Mouse (Mus musculus) embryonic facial prominence, embryonic 15.5 days (tissue): Measurements from ENCODE around the gene Rhbdd2. TPM values are rescaled to one million over a fixed set of nuclear protein-coding genes. Genes with fewer than 3 reads are reported as not detected.
A peak's percentile ranks its signal among the peaks of the same experiment; 100 is the strongest.

Experiments used
- ATAC-seq: fragments of 200-750 bp; cut with Nextera tagmentation; 2 replicates; pipeline ENCODE4 v1.8.0; 2017; ENCODE audit warnings: low read depth, moderate TSS enrichment; ENCODE audit not compliant: insufficient number of reproducible peaks, low FRiP score, low TSS enrichment
- H3K27ac ChIP-seq: fragments of 300-500 bp; sonication (generic); replicated peaks from 2 replicates; pipeline ENCODE4 v1.5.1; 2015; ENCODE audit warnings: mild to moderate bottlenecking, inconsistent platforms
- H3K27me3 ChIP-seq: fragments of 300-500 bp; sonication (generic); 2 replicates; pipeline ENCODE4 v1.6.1; 2015; ENCODE audit warnings: inconsistent platforms
- H3K36me3 ChIP-seq: fragments of 300-500 bp; sonication (generic); 2 replicates; pipeline ENCODE4 v1.6.1; 2015; ENCODE audit warnings: mild to moderate bottlenecking, inconsistent platforms
- H3K4me1 ChIP-seq: fragments of 300-500 bp; sonication (generic); 2 replicates; pipeline ENCODE4 v1.6.1; 2015; ENCODE audit warnings: inconsistent platforms
- H3K4me2 ChIP-seq: fragments of 300-500 bp; sonication (generic); replicated peaks from 2 replicates; pipeline ENCODE4 v1.6.1; 2015; ENCODE audit warnings: mild to moderate bottlenecking, inconsistent platforms
- H3K4me3 ChIP-seq: fragments of 300-500 bp; sonication (generic); replicated peaks from 2 replicates; pipeline ENCODE4 v1.5.1; 2015; ENCODE audit warnings: mild to moderate bottlenecking, inconsistent platforms
- H3K9ac ChIP-seq: fragments of 300-500 bp; sonication (generic); 2 replicates; pipeline ENCODE4 v1.6.1; 2015; ENCODE audit warnings: inconsistent platforms
- H3K9me3 ChIP-seq: fragments of 300-500 bp; sonication (generic); replicated peaks from 2 replicates; pipeline ENCODE4 v1.6.1; 2016; ENCODE audit warnings: inconsistent platforms
- WGBS: fragments of 180-500 bp; shearing (Covaris S2); methylation state at CpG from one replicate; pipeline ENCODE4 v1.1.7; 2015; 5-methylcytosine and 5-hydroxymethylcytosine counted together
- polyA plus RNA-seq: library from polyadenylated mRNA; unstranded; fragments of >200 nt; fragmentation: Nextera tagmentation; extraction: Ambion mirVana; gene quantifications from 2 replicates; pipeline ENCODE4 v1.2.1, GENCODE M21; 2015

The Rhbdd2 gene
- polyA plus RNA-seq, 1 experiment from 2014 or later, result 39.9 TPM

GRCm38 (mm10) chr5:135645330-135645729, 12.9 kb downstream of the Rhbdd2 start:
- H3K4me2 ChIP-seq, result no peak overlapping the region
- no peaks in the 10 kb centered on the region for H3K9me3 ChIP-seq
- no peak overlapping the region for H3K27ac ChIP-seq
- ATAC-seq, result no peak
- no peaks in the 10 kb centered on the region for H3K4me1 ChIP-seq
- H3K4me3 ChIP-seq, result no peak overlapping the region
- H3K27me3 ChIP-seq, result no peaks in the 10 kb centered on the region
- H3K36me3 ChIP-seq, result peaks cover 7% of the 10 kb centered on the region
- WGBS, result 69% methylated on average over 5 of the region's 5 CpGs
- H3K9ac ChIP-seq, result no peak overlapping the region

DNA sequence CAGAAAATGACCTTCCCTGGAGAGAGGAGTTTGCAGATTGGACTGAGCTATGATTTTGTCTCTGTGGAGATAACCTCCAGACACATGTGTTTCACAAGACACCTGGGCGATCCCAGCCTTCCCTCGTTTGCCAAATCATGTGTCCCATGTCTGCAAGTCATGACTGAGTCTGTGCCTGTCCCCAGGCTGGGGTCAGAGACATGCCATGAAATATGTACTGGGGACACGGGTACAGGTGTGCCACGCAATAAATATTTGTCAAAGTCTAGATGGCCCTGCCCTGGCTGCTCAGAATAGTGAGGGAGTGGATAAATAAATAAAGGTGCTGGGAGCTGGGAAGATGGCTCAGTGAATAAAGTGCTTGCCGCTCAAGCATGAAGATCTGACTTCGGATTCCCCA, 13.6 kb downstream of the Rhbdd2 start:
- Histone ChIP-seq H3K4me2 (no peak overlapping the region), H3K4me3 (no peak overlapping the region), H3K9ac (no peak overlapping the region), H3K27ac (no peak overlapping the region), H3K4me1 (no peaks in the 10 kb centered on the region), H3K36me3 (peaks cover 7% of the 10 kb centered on the region), H3K9me3 (no peaks in the 10 kb centered on the region), H3K27me3 (no peaks in the 10 kb centered on the region)
- WGBS, result 71% methylated on average over 6 of the region's 6 CpGs
- ATAC-seq, result no peak

GRCm38 (mm10) chr5:135648461-135649308, 16.3 kb downstream of the Rhbdd2 start:
- WGBS, result 75% methylated on average over 9 of the region's 9 CpGs
- no peaks in the 10 kb centered on the region for H3K4me1 ChIP-seq
- no peaks in the 10 kb centered on the region for H3K36me3 ChIP-seq
- H3K4me3 ChIP-seq, result no peak overlapping the region
- no peak for ATAC-seq
- H3K9ac ChIP-seq, result no peak overlapping the region
- H3K4me2 ChIP-seq, result no peak overlapping the region
- no peaks in the 10 kb centered on the region for H3K9me3 ChIP-seq
- no peaks in the 10 kb centered on the region for H3K27me3 ChIP-seq
- no peak overlapping the region for H3K27ac ChIP-seq

- Histone ChIP-seq H3K4me1 (no peaks in the 10 kb centered on the region), H3K4me3 (no peak overlapping the region), H3K36me3 (no peaks in the 10 kb centered on the region), H3K9me3 (no peaks in the 10 kb centered on the region), H3K4me2 (no peak overlapping the region), H3K27ac (no peak overlapping the region), H3K9ac (no peak overlapping the region), H3K27me3 (no peaks in the 10 kb centered on the region)
- WGBS, result 91% methylated on average over 1 of the region's 1 CpGs
- ATAC-seq, result no peak
Measured at GRCm38 (mm10) chr5:135649309-135649633, 16.9 kb downstream of the Rhbdd2 start.

GRCm38 (mm10) chr5:135651536-135651935, 19.1 kb downstream of the Rhbdd2 start:
- WGBS, result 77% methylated on average over 3 of the region's 3 CpGs
- Histone ChIP-seq H3K4me3 (no peak overlapping the region), H3K27ac (no peak overlapping the region), H3K4me2 (no peak overlapping the region), H3K9me3 (no peaks in the 10 kb centered on the region), H3K36me3 (no peaks in the 10 kb centered on the region), H3K27me3 (no peaks in the 10 kb centered on the region), H3K4me1 (no peaks in the 10 kb centered on the region), H3K9ac (no peak overlapping the region)
- no peak for ATAC-seq

GRCm38 (mm10) chr5:135653209-135653608, 20.8 kb downstream of the Rhbdd2 start:
- 0 out of 2 replicates have a peak, but pooled peaks cover 2% of the 10 kb centered on the region for H3K4me1 ChIP-seq
- peak; percentile 21; the same call in 1 of the 2 replicates for ATAC-seq
- no peaks in the 10 kb centered on the region for H3K36me3 ChIP-seq
- H3K4me3 ChIP-seq, result no peak overlapping the region
- H3K9me3 ChIP-seq, result no peaks in the 10 kb centered on the region
- no peak overlapping the region for H3K27ac ChIP-seq
- H3K4me2 ChIP-seq, result no peak overlapping the region
- H3K27me3 ChIP-seq, result no peaks in the 10 kb centered on the region
- 40% methylated on average over 2 of the region's 2 CpGs for WGBS
- no peak overlapping the region for H3K9ac ChIP-seq

DNA sequence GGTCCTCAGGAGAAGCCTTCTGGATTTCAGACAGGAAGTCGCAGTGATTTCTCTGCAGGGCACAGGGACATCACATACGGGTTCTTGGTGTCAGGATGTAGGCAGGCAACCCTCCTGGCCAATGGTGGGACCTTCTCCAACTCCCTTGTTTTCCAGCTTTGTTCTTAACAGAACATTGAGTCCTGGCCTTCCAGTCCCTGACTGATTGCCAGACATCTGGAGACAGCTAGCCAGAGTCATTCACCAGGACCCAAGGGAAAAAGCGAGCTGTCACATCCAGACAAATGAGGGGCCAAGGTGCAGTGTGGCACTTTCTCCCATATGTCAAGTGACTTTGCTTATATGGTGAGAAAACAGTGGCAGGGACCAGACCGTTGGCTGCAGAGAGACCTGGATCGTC, 23.6 kb downstream of the Rhbdd2 start:
- no peak overlapping the region for H3K4me3 ChIP-seq
- H3K36me3 ChIP-seq, result no peaks in the 10 kb centered on the region
- no peak overlapping the region for H3K9ac ChIP-seq
- no peak overlapping the region for H3K27ac ChIP-seq
- 0 out of 2 replicates have a peak, but pooled peaks cover 2% of the 10 kb centered on the region for H3K4me1 ChIP-seq
- H3K4me2 ChIP-seq, result no peak overlapping the region
- no peak for ATAC-seq
- H3K9me3 ChIP-seq, result no peaks in the 10 kb centered on the region
- no peaks in the 10 kb centered on the region for H3K27me3 ChIP-seq
- WGBS, result 81% methylated on average over 5 of the region's 5 CpGs

- Histone ChIP-seq H3K9me3 (no peaks in the 10 kb centered on the region), H3K27ac (no peak overlapping the region), H3K4me3 (no peak overlapping the region), H3K36me3 (no peaks in the 10 kb centered on the region), H3K4me2 (no peak overlapping the region), H3K27me3 (no peaks in the 10 kb centered on the region), H3K9ac (no peak overlapping the region), H3K4me1 (0 out of 2 replicates have a peak, but pooled peaks cover 2% of the 10 kb centered on the region)
- no peak for ATAC-seq
- WGBS, result 91% methylated on average over 5 of the region's 5 CpGs
Measured at GRCm38 (mm10) chr5:135657128-135657527, 24.7 kb downstream of the Rhbdd2 start.

DNA sequence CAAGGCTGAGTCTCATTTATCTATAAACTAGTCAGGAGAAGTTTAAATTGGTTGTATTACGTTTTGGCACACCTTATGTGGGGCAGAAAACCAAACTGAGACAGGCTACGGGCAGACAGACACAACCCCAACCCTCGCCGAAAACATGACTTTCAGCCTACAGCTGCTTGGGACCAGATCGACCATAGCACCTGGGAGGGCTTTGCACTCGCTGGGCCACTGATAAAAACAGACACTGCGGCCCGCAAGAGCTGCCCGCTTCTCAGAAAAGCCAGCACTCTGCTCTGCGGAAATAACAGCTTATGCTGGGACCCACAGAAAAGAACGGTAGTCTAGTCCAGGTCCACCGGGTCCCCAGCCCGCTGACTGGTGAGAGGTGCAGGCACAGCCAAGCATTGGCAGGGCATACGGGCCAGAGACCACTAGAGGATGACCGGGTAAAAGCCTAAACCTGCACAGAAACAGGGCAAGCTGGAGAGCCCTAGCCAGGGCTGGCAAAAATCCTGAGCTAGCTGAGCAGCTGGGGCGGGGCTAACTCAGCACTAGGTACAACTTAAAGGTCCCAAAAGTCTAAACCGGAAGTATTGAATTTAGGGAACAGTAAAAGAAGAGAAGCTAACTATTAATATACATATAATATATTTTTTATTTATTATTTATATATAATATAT, 25.4 kb downstream of the Rhbdd2 start:
- no peak overlapping the region for H3K4me2 ChIP-seq
- H3K9me3 ChIP-seq, result no peaks in the 10 kb centered on the region
- H3K36me3 ChIP-seq, result no peaks in the 10 kb centered on the region
- no peak overlapping the region for H3K4me3 ChIP-seq
- H3K27ac ChIP-seq, result no peak overlapping the region
- no peaks in the 10 kb centered on the region for H3K27me3 ChIP-seq
- WGBS, result 49% methylated on average over 17 of the region's 17 CpGs
- ATAC-seq, result no peak
- H3K9ac ChIP-seq, result no peak overlapping the region
- 0 out of 2 replicates have a peak, but pooled peaks cover 2% of the 10 kb centered on the region for H3K4me1 ChIP-seq

DNA sequence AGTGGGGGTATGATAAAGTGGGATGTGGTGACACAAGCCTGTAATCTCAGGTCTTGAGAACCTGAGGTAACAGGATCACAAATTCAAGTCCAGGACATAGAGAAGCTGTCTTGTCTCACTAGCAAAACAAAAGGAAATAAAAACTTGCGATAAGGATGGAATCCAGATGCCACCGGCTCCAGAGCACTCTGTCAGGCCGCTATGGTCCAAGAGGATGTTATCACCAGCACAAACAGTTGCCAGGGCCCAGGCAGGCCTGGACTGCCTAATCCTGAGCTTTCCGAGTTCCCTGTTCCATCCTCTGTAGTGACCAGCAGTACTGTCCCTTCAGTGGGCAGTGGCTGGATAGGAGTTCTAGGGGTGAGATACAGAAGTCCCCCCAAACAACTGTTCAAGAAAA, 27.5 kb downstream of the Rhbdd2 start:
- ATAC-seq, result no peak
- Histone ChIP-seq H3K4me2 (no peak overlapping the region), H3K27me3 (no peaks in the 10 kb centered on the region), H3K9ac (no peak overlapping the region), H3K36me3 (no peaks in the 10 kb centered on the region), H3K9me3 (no peaks in the 10 kb centered on the region), H3K27ac (no peak overlapping the region), H3K4me3 (no peak overlapping the region), H3K4me1 (0 out of 2 replicates have a peak, but pooled peaks cover 2% of the 10 kb centered on the region)
- WGBS, result 70% methylated on average over 4 of the region's 4 CpGs

GRCm38 (mm10) chr5:135660535-135660934, 28.1 kb downstream of the Rhbdd2 start:
- H3K4me1 ChIP-seq, result 0 out of 2 replicates have a peak, but pooled peaks cover 2% of the 10 kb centered on the region
- no peak overlapping the region for H3K9ac ChIP-seq
- ATAC-seq, result no peak
- no peak overlapping the region for H3K4me3 ChIP-seq
- H3K27me3 ChIP-seq, result no peaks in the 10 kb centered on the region
- H3K36me3 ChIP-seq, result no peaks in the 10 kb centered on the region
- H3K27ac ChIP-seq, result no peak overlapping the region
- WGBS, result 84% methylated on average over 7 of the region's 7 CpGs
- no peak overlapping the region for H3K4me2 ChIP-seq
- H3K9me3 ChIP-seq, result no peaks in the 10 kb centered on the region
